In the genomic region with DNA sequence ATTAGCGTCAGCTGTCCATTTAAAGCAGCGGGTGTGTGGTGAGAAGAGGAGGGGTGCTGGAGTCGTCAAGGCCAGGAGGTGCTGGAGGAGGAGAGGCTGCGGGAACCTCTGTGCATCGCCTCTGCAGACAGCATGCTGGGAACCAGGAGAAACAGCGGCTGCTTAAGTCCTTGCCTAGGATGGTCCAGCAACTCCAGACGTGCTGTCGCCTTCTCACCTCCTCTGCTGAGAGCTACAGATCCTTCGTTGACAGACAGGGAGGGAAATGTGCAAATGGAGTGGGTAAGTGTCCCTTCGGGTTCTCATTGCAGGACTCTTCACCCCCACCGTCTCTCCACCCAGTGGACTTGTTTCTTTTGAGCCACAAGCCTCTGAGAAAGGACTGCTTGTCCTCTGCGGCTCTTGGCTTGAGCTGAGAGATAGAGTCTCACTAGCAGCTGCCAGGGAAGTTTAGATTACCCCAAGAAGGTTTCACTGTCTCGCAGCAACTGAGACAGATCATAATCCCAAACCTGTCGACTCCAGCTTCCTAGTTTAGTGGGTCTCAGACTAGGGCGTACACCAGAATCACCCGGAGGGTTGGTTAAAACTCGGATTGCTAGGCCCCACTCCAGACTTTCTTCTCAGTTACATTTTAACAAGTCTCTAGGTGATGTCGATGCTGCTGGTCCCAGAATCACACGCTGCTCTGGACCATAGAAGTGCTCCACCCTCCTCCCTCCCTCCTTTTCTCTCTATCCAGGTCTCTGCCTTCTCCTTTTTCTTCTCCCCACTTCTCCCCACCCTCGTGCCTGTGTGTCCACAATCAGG, we compare ENCODE assay signal across 8 mouse cellular contexts. TPM values are rescaled to one million over a fixed set of nuclear protein-coding genes. Genes with fewer than 3 reads are reported as not detected.
DNase-seq lines count a peak whose midpoint lies in the region; ATAC-seq and TF ChIP-seq lines count a peak whose summit lies in the region.

No protein-coding gene starts in this region.

- DNase-seq in 3T3-L1 (ENCODE audit: low read depth, low spot score): peak; percentile 74
- peak; percentile 27 for DNase-seq in gastrocnemius, postnatal 14 days
- peak; percentile 44 for DNase-seq in lung, postnatal 14 days
- DNase-seq in c-Kit-positive CD71-positive TER-119-positive erythroid progenitor cells, embryonic 14.5 days (ENCODE audit: low spot score): no peak
- DNase-seq in adrenal gland, postnatal 4 days (ENCODE audit: low spot score in 2 of 2): no peak
- DNase-seq in cerebellum, adult 9-10 months: no peak

- no peaks in the 10 kb centered on the region for H3K9me3 ChIP-seq in intestine, embryonic 15.5 days

- peaks cover 5% of the 10 kb centered on the region; the same call in 1 of the 2 replicates for H3K4me1 ChIP-seq in bone marrow macrophage, adult 2 months (ENCODE audit: control insufficient read depth, insufficient read depth, low read length)
- H3K4me1 ChIP-seq in intestine, embryonic 15.5 days (replicated peaks): peaks cover 16% of the 10 kb centered on the region

- 24% methylated on average over 20 of the region's 20 CpGs for WGBS in intestine, embryonic 15.5 days

- no peak for TF ChIP-seq POLR2A in bone marrow macrophage, adult 2 months (IDR thresholded peaks at IDR 0.05; ENCODE audit: borderline replicate concordance, low read depth, low read length)

- H3K4me2 ChIP-seq in intestine, embryonic 15.5 days (replicated peaks): peak overlapping the region; percentile 92

- H3K4me3 ChIP-seq in bone marrow macrophage, adult 2 months (ENCODE audit: insufficient read depth, low read length): peak overlapping the region; percentile 62
- peak overlapping the region; percentile 60 for H3K4me3 ChIP-seq in intestine, embryonic 15.5 days (replicated peaks)

- H3K27me3 ChIP-seq in intestine, embryonic 15.5 days (replicated peaks): no peaks in the 10 kb centered on the region

- peak overlapping the region; percentile 73 for H3K9ac ChIP-seq in intestine, embryonic 15.5 days

- no peak overlapping the region for H3K27ac ChIP-seq in bone marrow macrophage, adult 2 months (ENCODE audit: insufficient read depth, low read depth, low read length)
- peak overlapping the region; percentile 94 for H3K27ac ChIP-seq in intestine, embryonic 15.5 days

- peaks cover 2% of the 10 kb centered on the region; the same call in 1 of the 2 replicates for H3K36me3 ChIP-seq in intestine, embryonic 15.5 days

- intact Hi-C loops in gastrocnemius, postnatal 14 days (cut with DNase I; ENCODE audit: low total_unique reads): no loop called here

- ATAC-seq in intestine, embryonic 15.5 days: peak; percentile 10

- no peak for TF ChIP-seq CTCF in bone marrow macrophage, adult 2 months (IDR thresholded peaks at IDR 0.05; ENCODE audit: low read depth, low read length)

RNA-seq across cellular contexts. Expression of gene Ccn1, which starts 2.7 kb away (rescaled TPM):
- polyA plus RNA-seq in bone marrow macrophage, adult 2 months (2012; ENCODE audit: insufficient read depth, insufficient read length, missing spikeins): 3.6 and 4.1 TPM in 2 replicates
- 10 to 100 TPM; 20.4 to 28.2 TPM for total RNA-seq in gastrocnemius, postnatal 14 days (2021)
- polyA plus RNA-seq in intestine, embryonic 15.5 days (2015; fragmentation: Nextera tagmentation; extraction: Ambion mirVana): 48.0 and 50.4 TPM in 2 replicates
- 10 to 100 TPM; 13.3 to 13.7 TPM for total RNA-seq in adrenal gland, postnatal 4 days (2021)

Comparison
In these comparisons a context has a peak if more than half of its experiments do, and no peak if none do; other contexts are left out.
1. DNase-seq: peak in 3T3-L1 (single experiment), gastrocnemius, postnatal 14 days (single experiment) and lung, postnatal 14 days (single experiment); none in c-Kit-positive CD71-positive TER-119-positive erythroid progenitor cells, embryonic 14.5 days (single experiment), adrenal gland, postnatal 4 days (0 of 2) and cerebellum, adult 9-10 months (single experiment).